Mouse (Mus musculus) frontal cortex, adult (tissue): ENCODE data around the gene Sgsh.
A peak's percentile ranks its signal among the peaks of the same experiment; 100 is the strongest.

ENCODE experiments used
- ATAC-seq: cut with Nextera tagmentation; 2 replicates; pipeline ENCODE4 v1.9.2; 2017; ENCODE audit warnings: mild to moderate bottlenecking, moderate library complexity, mixed read lengths; ENCODE audit not compliant: low TSS enrichment

Gene Sgsh

GRCm38 (mm10) chr11:119377326-119377725 is 22.0 kb upstream of the Sgsh start:
- ATAC-seq = no peak

GRCm38 (mm10) chr11:119375425-119375824 is 20.1 kb upstream of the Sgsh start:
- ATAC-seq = no peak

- peak; percentile 65; the same call in 1 of the 2 replicates for ATAC-seq
Measured at GRCm38 (mm10) chr11:119363534-119364145, 8.3 kb upstream of the Sgsh start.

GRCm38 (mm10) chr11:119362769-119363533 is 7.6 kb upstream of the Sgsh start:
- no peak for ATAC-seq

- no peak for ATAC-seq
Measured at GRCm38 (mm10) chr11:119359089-119359488, 3.8 kb upstream of the Sgsh start.

GRCm38 (mm10) chr11:119354798-119355442 is 416 bp downstream of the Sgsh start:
- no peak for ATAC-seq

- ATAC-seq = no peak
Measured at GRCm38 (mm10) chr11:119353946-119354345, 1.4 kb downstream of the Sgsh start.

- ATAC-seq = no peak
Measured at GRCm38 (mm10) chr11:119352113-119352512, 3.2 kb downstream of the Sgsh start.

GRCm38 (mm10) chr11:119347125-119347524 is 8.2 kb downstream of the Sgsh start:
- no peak for ATAC-seq

GRCm38 (mm10) chr11:119344865-119345264 is 10.5 kb downstream of the Sgsh start:
- no peak for ATAC-seq

GRCm38 (mm10) chr11:119344178-119344577 is 11.2 kb downstream of the Sgsh start:
- ATAC-seq = no peak

GRCm38 (mm10) chr11:119339637-119340036 is 15.7 kb downstream of the Sgsh start:
- peak; percentile 57; the same call in 1 of the 2 replicates for ATAC-seq

- no peak for ATAC-seq
Measured at GRCm38 (mm10) chr11:119339179-119339578, 16.2 kb downstream of the Sgsh start.

- ATAC-seq = no peak
Measured at GRCm38 (mm10) chr11:119338271-119339059, 16.9 kb downstream of the Sgsh start.

- ATAC-seq = no peak
Measured at GRCm38 (mm10) chr11:119331970-119332369, 23.4 kb downstream of the Sgsh start.

GRCm38 (mm10) chr11:119330592-119330991 is 24.7 kb downstream of the Sgsh start:
- ATAC-seq = peak; percentile 50; the same call in 1 of the 2 replicates

- no peak for ATAC-seq
Measured at GRCm38 (mm10) chr11:119325068-119325467, 30.3 kb downstream of the Sgsh start.

GRCm38 (mm10) chr11:119322521-119322920 is 32.8 kb downstream of the Sgsh start:
- no peak for ATAC-seq

- no peak for ATAC-seq
Measured at GRCm38 (mm10) chr11:119316720-119317119, 38.6 kb downstream of the Sgsh start.

GRCm38 (mm10) chr11:119314252-119314936 is 40.9 kb downstream of the Sgsh start:
- no peak for ATAC-seq

- ATAC-seq = no peak
Measured at GRCm38 (mm10) chr11:119310621-119311020, 44.7 kb downstream of the Sgsh start.
